Mouse (Mus musculus) heart, adult 18-20 months (tissue): ENCODE results near the gene Olfr1055. TPM values are rescaled to one million over a fixed set of nuclear protein-coding genes. Genes with fewer than 3 reads are reported as not detected.
"Not testable (repeated sequence)": the region's sequence is repeated elsewhere in the genome, so short reads cannot be mapped to it uniquely, and the experiment has no call there.

ENCODE experiments used
- DNase-seq, 2 experiments: peaks; one replicate each; pipeline ENCODE4 v3.0.0; 2021 to 2022; ENCODE audit warnings: mixed read lengths in 1 of 2
- long read RNA-seq, 2 experiments: library from polyadenylated mRNA; stranded (forward); transcript quantifications; one replicate each; pipeline ENCODE4 v2.0.0; 2021
- total RNA-seq, 2 experiments: library from RNA; stranded (reverse); gene quantifications; 2 replicates each; pipeline ENCODE4 v1.2.3; 2021

The Olfr1055 gene
- not detected for total RNA-seq
- long read RNA-seq, experiment 1 = 0 reads
- long read RNA-seq, experiment 2 = 0 reads

GRCm38 (mm10) chr2:86350184-86350583 is at the start of gene Olfr1055:
Olfr1055 (minus strand) TSS chr2:86350284.
- DNase-seq = no peak

GRCm38 (mm10) chr2:86395114-86395513 is 45.0 kb upstream of the Olfr1055 start:
- DNase-seq = no peak

- not testable (repeated sequence) for DNase-seq
Measured at GRCm38 (mm10) chr2:86388461-86388860, 38.4 kb upstream of the Olfr1055 start, which contains the start of gene Olfr1058. Olfr1058 (minus strand) TSS chr2:86388561.

- DNase-seq = no peak
Measured at GRCm38 (mm10) chr2:86378293-86378692, 28.2 kb upstream of the Olfr1055 start, which contains the start of gene Olfr1057. Olfr1057 (minus strand) TSS chr2:86378393.

GRCm38 (mm10) chr2:86366342-86366741 is 16.3 kb upstream of the Olfr1055 start:
- DNase-seq = not testable (repeated sequence)

- DNase-seq = no peak
Measured at GRCm38 (mm10) chr2:86362369-86362768, 12.3 kb upstream of the Olfr1055 start, which contains the start of gene Olfr1056. Olfr1056 (minus strand) TSS chr2:86362469.

GRCm38 (mm10) chr2:86351751-86352150 is 1.7 kb upstream of the Olfr1055 start:
- not testable (repeated sequence) for DNase-seq

- DNase-seq = no peak
Measured at GRCm38 (mm10) chr2:86335333-86335732, 14.8 kb downstream of the Olfr1055 start, which contains the start of gene Olfr1054. Olfr1054 (minus strand) TSS chr2:86335433.

GRCm38 (mm10) chr2:86315184-86315583 is 34.9 kb downstream of the Olfr1055 start, which contains the start of gene Olfr1053:
Olfr1053 (minus strand) TSS chr2:86315284.
- DNase-seq = no peak

Other genes with a start within 250 kb of the Olfr1055 start
- not detected for gene Olfr1039, start 214.4 kb downstream of the Olfr1055 start, total RNA-seq
- gene Olfr1040, start 203.6 kb downstream of the Olfr1055 start, total RNA-seq = not detected
- not detected for gene Olfr1042, start 188.4 kb downstream of the Olfr1055 start, total RNA-seq
- gene Olfr1043, start 182.8 kb downstream of the Olfr1055 start, total RNA-seq = not detected
- not detected for gene Olfr1044, start 172.5 kb downstream of the Olfr1055 start, total RNA-seq
- gene Olfr52, start 164.6 kb downstream of the Olfr1055 start, total RNA-seq = not detected
- not detected for gene Olfr1045, start 147.3 kb downstream of the Olfr1055 start, total RNA-seq
- gene Olfr1046, start 131.0 kb downstream of the Olfr1055 start, total RNA-seq = not detected
- gene Olfr1047, start 118.9 kb downstream of the Olfr1055 start, total RNA-seq = not detected
- not detected for gene Olfr1048, start 110.0 kb downstream of the Olfr1055 start, total RNA-seq
- not detected for gene Olfr1049, start 92.0 kb downstream of the Olfr1055 start, total RNA-seq
- gene Olfr1051, start 71.2 kb downstream of the Olfr1055 start, total RNA-seq = not detected
- not detected for gene Olfr1052, start 57.8 kb downstream of the Olfr1055 start, total RNA-seq
- not detected for gene Olfr1053, start 35.0 kb downstream of the Olfr1055 start, total RNA-seq
- not detected for gene Olfr1054, start 14.9 kb downstream of the Olfr1055 start, total RNA-seq
- not detected for gene Olfr1056, start 12.2 kb upstream of the Olfr1055 start, total RNA-seq
- gene Olfr1057, start 28.1 kb upstream of the Olfr1055 start, total RNA-seq = not detected
- gene Olfr1058, start 38.3 kb upstream of the Olfr1055 start, total RNA-seq = not detected
- gene Olfr1061, start 63.8 kb upstream of the Olfr1055 start, total RNA-seq = not detected
- gene Olfr1062, start 76.5 kb upstream of the Olfr1055 start, total RNA-seq = not detected
- not detected for gene Olfr1065, start 100.3 kb upstream of the Olfr1055 start, total RNA-seq
- gene Olfr1066, start 106.0 kb upstream of the Olfr1055 start, total RNA-seq = not detected
- not detected for gene Olfr228, start 137.1 kb upstream of the Olfr1055 start, total RNA-seq
- not detected for gene Olfr1076, start 158.2 kb upstream of the Olfr1055 start, total RNA-seq
- gene Olfr1079, start 192.2 kb upstream of the Olfr1055 start, total RNA-seq = not detected
- gene Olfr1080, start 208.0 kb upstream of the Olfr1055 start, total RNA-seq = not detected
- not detected for gene Olfr1082, start 248.7 kb upstream of the Olfr1055 start, total RNA-seq